Mouse (Mus musculus) intestine, embryonic 14.5 days (tissue): Measurements from ENCODE around the gene Kcnq4. TPM values are rescaled to one million over a fixed set of nuclear protein-coding genes. Genes with fewer than 3 reads are reported as not detected.

Experiments used
- ATAC-seq: fragments of 200-750 bp; cut with Nextera tagmentation; replicated peaks from 2 replicates; pipeline ENCODE4 v1.8.0; 2017; ENCODE audit warnings: low read depth, moderate number of reproducible peaks, moderate TSS enrichment, moderate library complexity; ENCODE audit not compliant: low FRiP score, low TSS enrichment
- DNase-seq: peaks from one replicate; pipeline ENCODE4 v3.0.0-alpha.2; 2018; ENCODE audit warnings: low spot score
- H3K27ac ChIP-seq: fragments of 300-500 bp; sonication (generic); 2 replicates; pipeline ENCODE4 v1.5.1; 2014; ENCODE audit warnings: low read depth, mild to moderate bottlenecking, control low read depth
- H3K27me3 ChIP-seq: fragments of 300-500 bp; sonication (generic); replicated peaks from 2 replicates; pipeline ENCODE4 v1.6.1; 2014; ENCODE audit warnings: low read length, control low read depth; ENCODE audit not compliant: control insufficient read depth, insufficient read depth
- H3K36me3 ChIP-seq: fragments of 300-500 bp; sonication (generic); 2 replicates; pipeline ENCODE4 v1.6.1; 2014; ENCODE audit warnings: low read length, control low read depth; ENCODE audit not compliant: control insufficient read depth, insufficient read depth
- H3K4me1 ChIP-seq: fragments of 300-500 bp; sonication (generic); replicated peaks from 2 replicates; pipeline ENCODE4 v1.6.1; 2014; ENCODE audit warnings: low read length, control low read depth, mixed read lengths; ENCODE audit not compliant: control insufficient read depth, insufficient read depth
- H3K4me2 ChIP-seq: fragments of 300-500 bp; sonication (generic); 2 replicates; pipeline ENCODE4 v1.6.1; 2014; ENCODE audit warnings: low read length
- H3K4me3 ChIP-seq: fragments of 300-500 bp; sonication (generic); 2 replicates; pipeline ENCODE4 v1.5.1; 2014; ENCODE audit warnings: low read depth, low read length, control low read depth, mixed read lengths
- H3K9ac ChIP-seq: fragments of 300-500 bp; sonication (generic); 2 replicates; pipeline ENCODE4 v1.6.1; 2014; ENCODE audit warnings: mild to moderate bottlenecking, low read length
- H3K9me3 ChIP-seq: fragments of 300-500 bp; sonication (generic); 2 replicates; pipeline ENCODE4 v1.6.1; 2016; ENCODE audit warnings: low read length, control low read depth; ENCODE audit not compliant: control insufficient read depth
- WGBS: fragments of 180-500 bp; shearing (Covaris S2); extraction: QIAGEN DNeasy Blood & Tissue Kit; methylation state at CpG from one replicate; pipeline ENCODE4 v1.1.7; 2014; 5-methylcytosine and 5-hydroxymethylcytosine counted together
- polyA plus RNA-seq: library from polyadenylated mRNA; unstranded; fragments of >200 nt; fragmentation: Nextera tagmentation; extraction: Ambion mirVana; gene quantifications from 2 replicates; pipeline ENCODE4 v1.2.1, GENCODE M21; 2014

Kcnq4 gene
- polyA plus RNA-seq, 1 experiment from 2014 or later = 2.1 TPM

DNA sequence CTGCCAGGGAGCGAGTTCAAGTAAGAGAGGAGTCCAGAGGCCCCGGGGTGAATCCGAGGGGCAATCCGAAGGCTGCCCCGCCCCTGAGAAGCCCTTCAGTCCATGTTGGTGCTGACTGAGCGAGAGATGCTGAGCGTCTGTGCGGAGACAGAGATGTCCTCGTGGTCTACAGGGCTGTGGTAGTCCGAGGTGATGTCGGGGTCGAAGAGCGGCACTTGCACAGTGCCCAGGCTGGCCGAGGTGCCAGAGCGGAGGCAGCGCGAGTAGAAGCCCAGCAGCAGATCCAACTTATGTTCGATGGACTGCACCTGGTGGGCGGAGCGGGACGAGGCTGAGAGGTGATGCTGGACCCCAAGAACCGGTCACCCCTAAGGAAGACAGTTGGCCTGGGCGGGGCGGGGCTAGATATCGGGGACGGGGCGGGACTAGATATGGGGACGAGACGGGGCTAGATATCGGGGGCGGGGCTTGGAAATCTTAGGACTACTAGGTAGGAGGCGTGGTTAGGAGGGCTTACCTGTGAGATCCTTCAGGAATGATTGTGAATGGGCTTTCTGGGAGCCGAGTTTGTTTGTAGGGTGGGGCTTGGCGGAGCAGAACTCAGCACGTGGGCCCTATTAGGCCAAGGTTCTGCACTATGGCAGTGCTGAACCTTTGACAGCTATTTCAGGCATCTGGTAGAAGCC lies 50.5 kb downstream of the Kcnq4 start:
- H3K9ac ChIP-seq = no peak overlapping the region
- H3K27me3 ChIP-seq = peaks cover 16% of the 10 kb centered on the region
- 0 out of 2 replicates have a peak overlapping the region, but pooled peaks have one; percentile 2 for H3K4me3 ChIP-seq

DNA sequence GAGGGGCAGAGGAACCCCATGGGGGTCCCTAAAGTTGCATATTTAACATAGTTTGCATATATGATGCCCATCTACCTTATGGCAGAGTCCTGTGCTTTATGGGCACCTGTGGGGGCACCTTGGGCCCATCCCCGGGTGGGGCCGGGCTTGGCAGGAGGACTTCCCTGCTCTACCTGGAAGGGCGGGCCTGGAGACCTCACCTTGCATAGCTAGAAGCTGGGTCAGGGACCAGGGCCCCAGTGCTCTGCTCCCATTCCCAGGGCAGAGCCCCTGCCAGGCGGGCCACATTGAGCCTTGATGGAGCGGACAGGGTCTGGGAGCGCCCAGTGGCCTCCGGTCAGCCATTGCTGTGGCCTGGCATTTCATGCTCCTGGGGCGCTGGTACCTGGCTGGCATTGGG lies 51.1 kb downstream of the Kcnq4 start:
- ATAC-seq (peak; percentile 26; the same call in 1 of the 2 replicates), DNase-seq (no peak)
- H3K27me3 ChIP-seq = peaks cover 16% of the 10 kb centered on the region
- H3K4me2 ChIP-seq = no peak overlapping the region
- H3K4me1 ChIP-seq = no peaks in the 10 kb centered on the region; the same call in 1 of the 2 replicates
- H3K9ac ChIP-seq = no peak overlapping the region
- no peaks in the 10 kb centered on the region for H3K9me3 ChIP-seq
- WGBS = 87% methylated on average over 8 of the region's 8 CpGs
- H3K36me3 ChIP-seq = no peaks in the 10 kb centered on the region
- no peak overlapping the region for H3K27ac ChIP-seq
- H3K4me3 ChIP-seq = no peak overlapping the region

More for the DNA sequence above, 50.5 kb downstream of the Kcnq4 start:
- ATAC-seq (peak; percentile 60; the same call in 1 of the 2 replicates), DNase-seq (no peak)
- WGBS = 17% methylated on average over 35 of the region's 35 CpGs
- no peaks in the 10 kb centered on the region for H3K9me3 ChIP-seq
- H3K4me2 ChIP-seq = peak overlapping the region; percentile 33
- H3K27ac ChIP-seq = no peak overlapping the region
- no peaks in the 10 kb centered on the region for H3K36me3 ChIP-seq
- no peaks in the 10 kb centered on the region; the same call in 1 of the 2 replicates for H3K4me1 ChIP-seq

DNA sequence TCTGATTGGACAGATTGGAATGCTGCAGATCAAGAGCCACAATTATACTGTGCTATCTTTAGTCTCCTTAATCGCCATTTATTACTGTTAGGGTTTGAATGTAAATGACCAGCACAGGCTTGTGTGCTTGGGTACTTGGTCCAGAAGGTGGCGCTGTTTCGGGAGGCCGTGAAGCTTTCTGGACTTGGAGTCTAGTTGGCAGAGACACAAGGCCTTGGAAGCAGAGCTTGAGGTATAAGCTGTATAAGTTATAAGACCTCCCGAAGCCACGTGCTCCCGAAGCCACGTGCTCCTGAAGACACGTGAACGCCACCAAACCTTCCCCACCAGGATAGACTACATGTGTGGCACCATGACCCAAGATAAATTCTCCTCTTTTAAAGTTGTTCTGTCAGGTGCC lies 55.7 kb downstream of the Kcnq4 start:
- H3K27me3 ChIP-seq = peaks cover 2% of the 10 kb centered on the region; the same call in 1 of the 2 replicates
- DNase-seq (no peak), ATAC-seq (no peak)
- 41% methylated on average over 10 of the region's 10 CpGs for WGBS
- no peak overlapping the region for H3K4me3 ChIP-seq
- H3K4me1 ChIP-seq = no peaks in the 10 kb centered on the region
- no peak overlapping the region for H3K27ac ChIP-seq
- no peaks in the 10 kb centered on the region for H3K36me3 ChIP-seq
- H3K4me2 ChIP-seq = no peak overlapping the region
- H3K9ac ChIP-seq = no peak overlapping the region
- no peaks in the 10 kb centered on the region for H3K9me3 ChIP-seq

DNA sequence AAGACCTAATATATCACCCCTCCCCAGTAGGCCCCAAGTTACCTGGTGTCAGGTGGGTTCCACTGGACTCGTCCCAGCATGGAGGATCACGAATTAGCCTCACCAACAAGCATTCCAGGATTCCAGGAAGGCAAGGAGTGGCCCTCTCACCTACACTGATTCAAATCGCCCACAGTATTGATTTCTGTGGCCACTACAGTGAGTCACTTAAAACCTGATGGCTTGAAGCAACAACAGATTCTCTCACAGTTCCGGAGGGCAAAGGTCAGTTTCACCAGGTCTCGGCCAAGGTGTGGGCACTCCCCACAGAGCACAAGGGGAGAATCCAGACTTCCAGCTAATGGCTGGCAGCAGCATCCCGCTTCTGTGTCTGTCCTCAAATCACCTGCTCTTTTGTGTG lies 59.1 kb downstream of the Kcnq4 start:
- H3K4me2 ChIP-seq = no peak overlapping the region
- WGBS = 63% methylated on average over 6 of the region's 6 CpGs
- H3K27me3 ChIP-seq = no peaks in the 10 kb centered on the region
- no peaks in the 10 kb centered on the region for H3K4me1 ChIP-seq
- ATAC-seq (peak; percentile 58; the same call in 1 of the 2 replicates), DNase-seq (no peak)
- H3K9me3 ChIP-seq = no peaks in the 10 kb centered on the region
- H3K27ac ChIP-seq = no peak overlapping the region
- H3K4me3 ChIP-seq = no peak overlapping the region
- no peaks in the 10 kb centered on the region for H3K36me3 ChIP-seq
- H3K9ac ChIP-seq = no peak overlapping the region

DNA sequence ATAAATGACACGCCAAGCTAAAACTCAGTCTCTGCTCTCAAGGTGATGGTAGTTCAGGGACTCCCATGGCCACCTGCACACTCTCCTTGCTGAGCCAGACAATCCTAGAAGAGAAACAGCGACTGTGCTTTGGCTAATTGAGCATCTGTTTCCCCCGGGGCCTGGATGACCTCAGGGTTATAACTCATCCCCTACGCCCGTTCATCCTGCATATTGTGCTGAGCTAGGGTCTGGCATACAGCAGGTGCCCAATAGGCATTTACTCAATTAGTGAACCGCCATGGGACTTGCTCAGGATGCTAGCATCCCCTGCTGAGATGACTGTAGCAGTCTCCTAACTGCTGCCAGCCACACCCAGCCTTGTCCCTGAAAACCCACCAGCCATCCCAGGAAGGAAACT lies 61.1 kb downstream of the Kcnq4 start:
- no peak overlapping the region for H3K27ac ChIP-seq
- DNase-seq (no peak), ATAC-seq (no peak)
- no peaks in the 10 kb centered on the region for H3K27me3 ChIP-seq
- no peak overlapping the region for H3K9ac ChIP-seq
- no peaks in the 10 kb centered on the region for H3K4me1 ChIP-seq
- H3K9me3 ChIP-seq = no peaks in the 10 kb centered on the region
- H3K36me3 ChIP-seq = no peaks in the 10 kb centered on the region
- WGBS = 37% methylated on average over 6 of the region's 6 CpGs
- H3K4me2 ChIP-seq = no peak overlapping the region
- H3K4me3 ChIP-seq = no peak overlapping the region

DNA sequence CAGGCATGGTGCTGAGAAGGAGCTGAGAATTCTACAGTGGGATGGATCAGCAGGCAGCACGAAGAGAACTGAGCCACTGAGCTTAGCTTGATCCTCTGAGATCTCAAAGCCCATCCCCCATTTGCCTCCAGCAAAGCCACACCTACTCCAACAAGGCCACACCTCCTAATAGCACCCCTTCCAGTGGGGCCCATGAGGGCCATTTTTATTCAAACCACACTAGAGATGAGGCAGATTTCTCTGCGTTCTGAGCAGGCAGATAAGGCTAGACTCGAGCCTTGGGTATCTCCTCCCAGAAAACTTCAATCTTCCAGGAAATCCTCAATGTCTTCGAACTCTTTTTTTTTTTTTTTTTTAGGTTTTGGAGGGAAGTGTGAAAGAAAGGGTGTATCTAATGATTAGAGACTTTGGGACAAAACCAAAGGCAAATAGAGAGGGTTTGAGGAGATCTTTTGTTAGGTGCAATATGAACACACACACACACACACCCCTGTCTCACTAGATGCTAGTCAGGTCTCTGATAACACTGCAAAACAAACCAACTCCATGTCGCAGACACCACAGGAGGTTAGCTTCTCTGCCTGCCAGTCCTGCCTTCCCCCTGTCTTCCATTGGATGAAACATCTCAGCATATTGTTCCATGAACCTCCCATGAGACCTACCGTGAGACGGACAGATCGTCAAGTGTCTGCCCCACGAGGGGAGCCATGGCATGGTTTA lies 65.0 kb downstream of the Kcnq4 start:
- no peak for ATAC-seq
- no peak overlapping the region for H3K27ac ChIP-seq
- 48% methylated on average over 9 of the region's 9 CpGs for WGBS

DNA sequence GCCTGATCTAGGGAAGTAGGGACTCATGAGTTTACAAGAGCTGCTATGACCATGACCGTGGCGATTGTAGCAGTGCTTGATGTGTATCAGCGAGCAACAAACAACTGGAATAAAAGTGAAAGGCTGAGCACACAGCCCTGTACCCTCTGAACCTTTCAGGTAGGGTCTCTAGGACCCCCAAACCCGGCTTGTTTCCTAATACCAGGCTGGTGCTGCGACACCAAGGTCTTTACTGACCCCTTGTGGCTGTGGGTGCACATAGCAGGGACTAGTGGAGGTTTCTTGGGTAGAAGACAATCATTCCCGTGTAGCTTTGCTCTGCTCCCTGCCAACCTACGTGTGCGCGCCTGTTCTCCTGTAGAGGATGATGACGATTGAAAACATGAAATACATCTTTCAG lies 66.2 kb downstream of the Kcnq4 start:
- Histone ChIP-seq H3K9me3 (no peaks in the 10 kb centered on the region), H3K27me3 (no peaks in the 10 kb centered on the region), H3K4me3 (no peak overlapping the region), H3K4me1 (no peaks in the 10 kb centered on the region), H3K9ac (no peak overlapping the region), H3K4me2 (no peak overlapping the region), H3K27ac (no peak overlapping the region), H3K36me3 (no peaks in the 10 kb centered on the region)
- no peak for ATAC-seq
- 45% methylated on average over 10 of the region's 10 CpGs for WGBS
- peak; percentile 65 for DNase-seq

More for the DNA sequence above, 65.0 kb downstream of the Kcnq4 start:
- H3K4me3 ChIP-seq = no peak overlapping the region
- H3K9me3 ChIP-seq = no peaks in the 10 kb centered on the region
- H3K27me3 ChIP-seq = no peaks in the 10 kb centered on the region
- no peak overlapping the region for H3K4me2 ChIP-seq
- no peaks in the 10 kb centered on the region for H3K4me1 ChIP-seq
- no peak for DNase-seq
- H3K9ac ChIP-seq = no peak overlapping the region
- no peaks in the 10 kb centered on the region for H3K36me3 ChIP-seq

DNA sequence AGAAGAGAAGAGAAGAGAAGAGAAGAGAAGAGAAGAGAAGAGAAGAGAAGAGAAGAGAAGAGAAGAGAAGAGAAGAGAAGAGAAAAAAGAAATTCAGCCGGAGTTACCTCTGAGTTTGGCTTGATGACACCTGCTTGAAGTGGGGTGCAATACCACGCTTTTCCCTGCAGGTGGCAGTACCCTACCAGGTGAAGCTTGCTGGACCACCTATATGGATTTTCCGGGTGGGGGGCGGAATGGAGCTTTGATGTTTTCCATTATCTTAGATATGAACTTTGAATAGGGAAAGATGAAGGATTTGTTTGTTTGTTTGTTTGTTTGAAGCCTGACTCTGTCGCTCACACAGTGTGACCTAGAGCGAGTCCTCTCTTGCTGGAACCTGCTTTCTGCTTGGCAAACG lies 67.5 kb downstream of the Kcnq4 start:
- 0 out of 2 replicates have a peak, but pooled peaks have one; percentile 47 for ATAC-seq
- H3K4me3 ChIP-seq = no peak overlapping the region
- WGBS = 57% methylated on average over 7 of the region's 7 CpGs

More for the DNA sequence above, 67.5 kb downstream of the Kcnq4 start:
- Histone ChIP-seq H3K9ac (no peak overlapping the region), H3K36me3 (no peaks in the 10 kb centered on the region), H3K4me2 (no peak overlapping the region), H3K4me1 (no peaks in the 10 kb centered on the region), H3K9me3 (no peaks in the 10 kb centered on the region), H3K27me3 (no peaks in the 10 kb centered on the region), H3K27ac (no peak overlapping the region)
- no peak for DNase-seq
